Mouse (Mus musculus) cerebellum, adult 8-10 months (tissue): ENCODE measurements around the gene Ccdc33.

Experiments
- DNase-seq: peaks from one replicate; pipeline ENCODE4 v3.0.0; 2022

The Ccdc33 gene

DNA sequence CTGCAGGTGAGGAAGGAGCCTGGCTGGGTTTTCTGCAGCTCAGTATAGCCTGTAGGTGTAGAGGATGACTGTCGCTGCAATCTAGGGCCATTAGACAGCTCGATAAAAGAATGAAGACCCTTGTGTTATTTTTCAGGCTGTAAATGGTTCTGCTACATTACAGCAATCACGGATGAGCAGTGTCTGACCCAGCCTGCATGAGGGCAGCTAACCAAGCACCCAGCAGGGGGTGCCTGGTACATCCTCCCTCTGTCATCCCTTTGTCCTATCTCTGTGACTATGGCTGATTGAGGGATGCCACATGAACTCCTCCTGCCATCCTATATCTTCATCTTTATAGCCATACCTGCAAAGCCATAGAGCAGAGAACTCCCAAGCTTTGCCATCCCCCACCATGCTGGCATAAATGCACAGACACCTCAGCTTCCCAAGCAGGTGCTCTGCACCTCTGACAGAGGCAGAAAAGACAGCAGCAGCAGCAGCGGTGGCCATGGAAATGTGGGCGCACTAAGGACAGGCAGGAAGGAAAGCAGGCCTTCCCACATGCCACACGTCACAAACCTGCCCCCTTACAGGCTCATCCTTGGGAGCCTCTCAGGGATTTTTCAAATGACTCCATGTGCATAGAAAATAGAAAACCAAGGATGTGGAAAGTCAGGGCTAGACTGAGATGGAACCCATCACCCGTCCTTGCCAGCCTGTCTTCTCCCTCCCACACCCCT, 31.2 kb downstream of the Ccdc33 start:
- DNase-seq = no peak

DNA sequence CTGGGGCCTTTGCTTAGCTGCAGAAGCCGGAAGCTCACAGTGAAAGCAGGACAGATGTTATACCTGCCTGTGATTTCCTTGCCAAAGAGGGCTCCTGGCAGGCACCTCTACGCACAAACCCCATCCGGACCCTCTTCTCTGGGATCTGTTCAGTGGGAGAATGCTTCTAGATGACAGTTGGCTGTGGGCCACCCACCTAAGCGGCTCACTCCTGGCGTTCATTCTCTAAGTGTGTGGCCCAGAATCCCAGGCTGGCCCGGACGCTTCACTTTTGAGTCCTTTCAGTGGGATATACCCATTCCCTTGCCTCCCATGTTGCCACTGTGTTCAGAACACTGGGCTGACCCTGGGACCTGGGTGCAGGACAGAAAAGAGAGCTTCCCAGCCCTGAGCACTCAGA, 31.8 kb downstream of the Ccdc33 start:
- DNase-seq = no peak

DNA sequence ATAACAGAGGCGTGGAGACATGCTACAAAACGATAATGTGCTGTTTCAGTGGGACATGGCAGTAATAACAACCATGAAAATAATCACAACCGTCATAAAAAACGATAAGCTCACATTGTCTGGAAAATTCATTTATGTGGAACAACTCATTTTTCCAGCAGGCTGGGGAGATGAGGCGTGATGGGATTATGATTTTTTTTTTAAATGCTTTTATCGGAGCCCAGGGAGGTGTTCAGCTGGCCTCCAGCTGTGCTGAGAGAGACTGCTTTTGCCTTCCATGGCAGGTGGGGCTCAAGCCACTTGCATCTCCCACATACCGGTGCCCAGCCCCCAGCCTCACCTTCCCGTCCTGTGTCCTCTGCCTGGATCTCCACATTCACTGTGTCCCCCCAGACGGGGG, 32.4 kb downstream of the Ccdc33 start:
- DNase-seq = no peak

DNA sequence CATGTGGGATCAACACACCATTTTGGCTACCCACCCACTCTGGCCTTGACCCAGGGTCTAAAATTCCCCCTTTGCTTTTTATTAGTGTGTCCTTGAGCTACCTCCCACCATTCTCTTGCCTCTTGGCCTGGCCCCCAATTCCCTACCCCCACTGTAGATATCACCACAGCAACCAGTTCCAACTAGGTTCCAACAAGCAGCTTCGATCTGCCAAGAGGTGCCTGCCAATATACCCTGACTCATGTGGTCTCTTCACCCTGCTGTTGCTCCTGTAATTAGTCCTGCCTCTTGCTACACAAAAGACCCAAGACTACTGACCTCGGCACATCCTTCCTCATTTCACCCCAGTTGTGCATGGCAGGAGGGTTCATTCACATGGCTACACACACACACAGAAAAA, 33.5 kb downstream of the Ccdc33 start:
- DNase-seq = no peak

DNA sequence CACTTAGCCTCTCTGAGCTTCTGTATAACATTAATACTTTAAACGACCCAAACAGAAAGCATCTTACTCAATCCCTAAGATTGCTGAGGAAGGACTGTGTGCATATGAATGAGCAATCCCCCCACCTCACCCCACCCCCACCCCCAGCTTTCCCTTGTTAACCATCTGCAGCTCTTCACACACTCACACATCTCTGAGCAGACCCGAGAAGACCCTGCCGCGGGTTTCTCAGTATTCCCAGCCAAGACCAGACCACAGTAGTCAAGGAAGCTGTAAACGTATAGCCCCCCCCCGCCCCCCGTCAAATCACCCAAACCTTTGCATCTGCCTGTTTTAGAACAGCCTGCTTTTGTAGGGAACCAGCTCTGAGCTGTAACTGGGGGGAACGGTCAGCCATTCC, 34.0 kb downstream of the Ccdc33 start:
- DNase-seq = no peak

DNA sequence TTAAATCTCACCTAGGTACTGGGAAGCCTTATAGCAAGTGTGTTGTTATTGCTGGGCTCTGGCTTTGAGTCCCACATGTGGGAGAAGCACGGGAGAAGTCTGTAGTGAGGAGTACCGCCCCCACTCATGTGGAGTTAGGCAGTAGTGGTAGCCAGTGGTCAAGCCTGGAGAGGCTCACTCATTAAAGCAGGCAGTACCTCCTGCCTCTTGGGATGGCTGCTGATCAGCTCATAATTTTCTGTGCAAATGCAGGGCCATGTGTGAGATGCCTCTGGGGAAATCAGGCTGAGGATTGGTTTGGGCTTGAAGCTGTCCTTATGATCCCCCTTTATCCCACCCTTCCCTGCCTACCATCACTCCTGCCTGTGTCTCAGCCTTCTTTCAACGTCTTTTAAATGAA, 44.1 kb downstream of the Ccdc33 start:
- no peak for DNase-seq

DNA sequence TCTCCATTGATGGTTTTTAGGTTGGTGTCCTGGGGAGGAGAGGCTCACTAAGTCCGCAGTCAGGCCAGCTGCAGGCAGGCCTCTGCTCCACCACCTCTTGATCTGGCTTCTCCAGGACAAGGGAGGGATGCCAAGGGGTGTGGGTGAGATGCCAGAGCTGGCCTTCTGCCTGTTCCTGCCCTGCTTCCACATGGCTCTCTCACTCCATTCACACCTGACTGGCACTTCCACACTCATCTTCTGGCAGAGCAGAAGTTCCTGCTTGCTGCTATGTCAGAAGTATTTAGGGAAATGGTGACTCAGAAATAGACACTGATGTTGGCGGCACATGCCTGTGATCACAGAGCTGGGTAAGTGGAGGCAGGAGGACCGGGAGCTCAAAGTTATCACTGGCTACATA, 51.1 kb downstream of the Ccdc33 start:
- DNase-seq = peak; percentile 76

DNA sequence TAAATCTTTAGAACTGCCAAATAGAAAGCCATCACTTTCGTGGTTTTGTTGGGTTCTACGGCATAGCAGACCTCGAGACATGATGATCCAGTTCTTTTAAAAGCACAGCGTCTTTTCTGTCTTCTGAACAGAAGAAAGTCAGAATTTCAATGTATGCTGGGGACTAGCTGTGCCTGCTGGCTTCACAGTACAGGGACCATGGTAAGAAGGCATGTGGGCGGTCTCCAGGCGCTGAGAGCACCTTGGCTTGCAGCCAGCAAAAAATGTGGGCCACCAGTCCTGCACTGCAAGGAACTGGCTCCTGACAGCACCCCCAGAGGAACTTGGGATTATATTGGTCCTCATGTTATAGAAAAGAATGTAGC, 51.9 kb downstream of the Ccdc33 start:
- DNase-seq = no peak

DNA sequence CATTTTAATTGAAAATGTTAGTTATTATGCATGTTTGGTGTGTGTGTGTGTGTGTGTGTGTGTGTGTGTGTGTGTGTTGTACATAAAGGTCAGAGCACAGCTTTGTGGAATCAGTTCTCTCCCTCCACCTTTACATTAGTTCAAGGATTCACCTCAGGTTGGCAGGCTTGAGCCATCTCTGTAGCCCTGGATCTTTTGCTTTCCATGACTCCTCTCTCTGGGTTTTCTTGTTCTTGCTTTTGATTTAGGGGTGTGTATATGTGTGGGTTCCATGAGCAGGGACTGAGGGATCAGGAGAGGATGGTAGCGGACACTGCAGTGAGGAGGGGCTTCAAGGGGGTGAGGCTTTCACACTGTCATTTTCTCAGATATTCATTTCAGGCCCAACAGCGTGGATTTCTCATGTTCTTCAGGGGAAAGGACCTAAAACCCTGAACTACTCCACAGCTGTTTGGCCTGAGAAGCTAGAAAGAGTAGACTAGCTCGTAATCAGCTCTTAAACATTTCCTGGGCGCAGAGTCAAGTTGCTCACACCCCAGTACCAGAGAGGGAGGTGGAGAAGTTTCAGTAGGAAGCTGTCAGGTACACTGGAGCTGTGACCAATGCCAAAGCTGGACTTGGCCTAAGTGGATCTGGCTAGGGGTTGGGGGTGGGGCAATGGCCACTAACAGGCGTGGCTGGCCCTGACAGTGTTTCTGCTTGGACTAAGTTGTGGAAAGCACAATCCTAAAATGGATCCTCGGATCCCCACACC, 52.5 kb downstream of the Ccdc33 start:
- DNase-seq = no peak

DNA sequence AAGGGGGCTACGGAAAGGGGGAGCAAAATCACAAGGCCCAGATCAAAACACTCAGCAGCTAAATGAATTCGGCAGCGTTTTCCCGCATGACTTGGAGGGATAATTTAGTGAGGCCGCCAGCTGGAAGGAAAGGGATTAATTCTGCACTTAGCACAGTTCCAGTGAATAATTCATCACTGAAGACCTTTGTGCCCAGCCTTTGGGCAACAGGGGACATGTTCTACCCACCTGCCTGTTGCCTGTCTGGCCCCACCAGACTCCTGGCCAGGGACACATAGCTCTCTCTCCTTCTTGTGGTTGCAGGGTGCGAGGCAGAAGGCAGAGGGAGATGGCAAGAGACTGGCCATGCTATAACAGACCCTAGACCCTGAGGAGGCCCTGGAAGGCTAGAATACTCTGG, 53.1 kb downstream of the Ccdc33 start:
- no peak for DNase-seq

DNA sequence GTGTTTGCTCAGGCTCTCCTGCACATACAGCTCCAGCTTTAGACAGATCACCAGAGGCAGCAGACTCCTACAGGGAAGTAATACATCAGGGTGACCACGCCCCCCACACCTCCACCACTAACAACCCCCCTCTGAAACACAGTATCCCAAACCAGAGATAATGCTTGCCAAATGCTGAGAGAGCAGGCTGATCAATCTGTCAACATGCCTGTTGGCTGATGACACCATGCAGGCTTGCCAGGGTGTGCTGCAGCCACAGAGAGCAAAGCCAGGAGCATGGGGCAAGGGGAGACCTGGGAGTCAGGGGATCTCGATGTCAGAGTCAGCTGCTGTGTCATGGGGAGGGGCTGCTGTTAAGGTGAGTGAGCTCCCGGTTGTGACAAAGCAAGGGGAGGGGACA, 55.1 kb downstream of the Ccdc33 start, which contains the start of gene Stra6:
Gene Stra6, plus strand, starts transcription at position 258 of the 400 bp plus-strand sequence.
- DNase-seq = no peak

DNA sequence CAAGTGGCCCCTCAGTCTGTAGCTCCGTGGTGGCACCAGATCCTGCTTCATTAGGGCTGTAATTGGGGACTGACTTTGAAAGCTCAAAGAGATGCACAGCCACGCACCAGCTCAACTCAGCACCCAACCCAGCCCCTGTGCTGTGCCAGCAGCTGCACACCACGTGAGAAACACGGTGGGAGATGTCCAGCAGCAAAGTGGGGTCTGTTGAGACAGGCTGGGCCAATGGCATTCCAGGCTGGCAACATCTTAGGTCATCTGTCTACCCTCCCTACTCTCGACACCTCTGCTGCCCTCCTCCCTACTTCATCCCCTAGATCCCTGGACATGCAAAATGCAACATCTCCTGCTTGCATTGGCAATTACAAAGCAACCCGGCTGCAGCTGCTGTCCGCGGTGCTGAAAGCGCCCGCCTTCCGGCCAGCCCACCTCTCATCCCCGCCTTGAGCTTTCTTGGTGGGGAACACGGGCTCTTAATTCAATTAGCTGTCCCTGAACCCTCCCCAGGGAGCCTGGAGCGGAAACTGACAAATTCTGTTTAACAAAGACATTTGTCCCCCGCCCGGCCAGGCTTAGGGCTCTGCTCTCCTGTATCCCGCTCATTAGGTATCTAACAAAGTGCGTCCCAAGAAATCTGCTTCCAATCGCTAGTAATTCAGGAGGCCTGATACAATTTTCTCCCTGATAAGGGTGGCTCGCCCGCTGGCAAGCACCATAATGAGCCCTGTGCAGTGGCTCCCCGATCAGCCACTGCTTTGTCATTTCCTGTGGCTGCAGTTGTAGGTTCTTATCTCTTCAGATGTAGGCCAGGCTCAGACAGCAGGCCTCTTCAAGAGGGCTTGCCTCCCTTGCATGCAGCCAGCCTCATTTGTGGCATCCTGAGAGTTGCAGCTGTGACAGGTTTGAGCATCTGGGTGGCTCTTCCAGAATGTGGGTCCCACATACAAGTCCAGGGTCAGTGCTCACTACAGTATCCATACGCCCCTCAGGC, 57.7 kb downstream of the Ccdc33 start:
- DNase-seq = no peak

DNA sequence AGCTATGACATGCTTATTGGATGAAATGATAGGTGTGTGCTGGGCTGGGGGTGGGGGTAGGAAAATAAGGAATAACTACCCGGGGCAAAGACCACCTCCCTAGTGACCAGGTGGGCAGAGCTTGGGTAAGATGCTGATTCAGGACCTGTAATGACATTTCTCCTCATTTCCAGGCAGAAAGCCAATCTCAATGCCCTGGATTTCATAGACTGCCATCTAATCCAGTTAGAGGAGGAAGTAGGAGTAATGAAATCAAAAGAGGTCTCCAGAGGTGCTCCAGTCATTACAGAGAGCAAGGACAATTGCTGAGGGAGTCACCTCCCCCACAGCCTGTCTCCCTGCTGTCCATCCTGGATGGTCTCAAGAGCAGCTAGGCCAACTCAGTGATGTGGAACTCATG, 58.7 kb downstream of the Ccdc33 start:
- no peak for DNase-seq

DNA sequence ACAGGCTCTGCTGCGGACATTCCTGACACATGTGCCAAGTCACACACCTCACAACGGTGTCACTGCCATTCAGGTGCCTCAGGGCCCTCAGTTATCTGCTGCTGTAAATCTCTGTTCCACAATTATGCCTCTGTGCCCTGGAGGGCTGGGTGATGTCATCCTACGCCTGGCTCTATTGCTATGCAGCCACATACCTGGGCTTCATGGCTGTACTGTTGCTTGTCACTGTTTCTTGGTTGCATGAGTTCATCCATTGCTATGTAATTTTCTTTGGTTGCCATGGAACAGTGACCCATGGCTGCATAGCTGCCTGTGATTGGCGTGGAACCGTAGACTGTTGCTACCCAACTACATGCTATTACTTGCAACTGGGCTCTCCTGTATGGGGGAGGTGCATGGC, 63.0 kb downstream of the Ccdc33 start:
- DNase-seq = no peak

DNA sequence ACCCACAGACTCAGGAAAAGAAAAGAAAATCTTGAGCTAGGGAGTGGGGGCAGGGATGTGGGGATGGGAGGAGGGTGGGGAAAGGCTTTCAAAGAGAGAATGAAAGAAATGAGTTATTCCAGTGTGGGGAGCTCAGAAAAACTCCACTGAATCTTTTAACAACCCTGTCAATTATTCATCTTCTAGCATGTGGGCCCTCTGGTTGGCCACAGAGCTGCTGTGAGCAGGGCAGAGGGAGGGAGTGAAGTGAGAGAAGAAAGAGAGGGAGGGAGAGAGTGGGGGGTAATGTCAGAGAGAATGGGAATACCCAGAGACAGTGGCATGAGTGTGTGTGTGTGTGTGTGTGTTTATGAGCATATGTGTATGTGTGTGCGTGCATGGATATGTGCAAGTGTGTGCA, 64.6 kb downstream of the Ccdc33 start:
- no peak for DNase-seq

DNA sequence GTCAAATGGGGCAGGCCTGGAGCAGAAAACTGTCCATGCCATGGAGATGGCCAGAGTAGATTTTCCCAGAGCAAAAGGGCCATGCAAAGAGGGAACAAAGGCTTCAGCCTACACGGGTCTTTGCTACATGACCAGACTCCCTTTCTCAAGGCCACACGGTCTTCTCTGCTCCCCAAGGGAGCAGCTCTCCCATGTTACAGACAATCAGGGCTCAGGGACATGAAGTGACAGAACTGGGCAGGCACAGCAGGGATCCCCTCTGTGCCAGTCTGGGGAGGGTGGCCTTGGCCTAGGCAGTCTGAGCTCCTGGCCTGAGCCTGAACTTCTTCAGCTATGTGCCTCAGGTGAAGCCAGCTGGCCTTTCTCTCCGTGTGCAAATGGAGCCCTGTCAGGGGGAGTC, 65.1 kb downstream of the Ccdc33 start:
- DNase-seq = no peak

DNA sequence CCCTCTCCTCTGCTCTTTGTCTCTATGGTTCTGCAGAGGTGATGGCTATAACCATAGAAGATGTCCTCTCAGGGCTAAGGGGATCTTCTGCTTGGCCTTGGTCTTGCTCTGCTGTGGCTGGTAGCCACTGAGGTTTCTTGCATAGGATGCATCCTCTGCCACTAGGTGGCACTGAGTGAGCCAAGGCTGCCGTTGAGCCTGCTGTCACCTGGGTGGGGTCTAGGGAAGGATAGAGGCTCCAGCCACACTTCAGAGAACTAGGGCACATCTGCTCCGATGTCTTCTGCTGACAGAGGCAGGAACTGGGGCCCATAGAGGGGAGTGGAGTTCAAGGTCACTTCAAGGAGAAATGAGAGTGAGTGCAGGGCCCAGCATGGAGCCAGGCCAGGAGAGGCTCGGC, 65.5 kb downstream of the Ccdc33 start:
- DNase-seq = peak; percentile 69

DNA sequence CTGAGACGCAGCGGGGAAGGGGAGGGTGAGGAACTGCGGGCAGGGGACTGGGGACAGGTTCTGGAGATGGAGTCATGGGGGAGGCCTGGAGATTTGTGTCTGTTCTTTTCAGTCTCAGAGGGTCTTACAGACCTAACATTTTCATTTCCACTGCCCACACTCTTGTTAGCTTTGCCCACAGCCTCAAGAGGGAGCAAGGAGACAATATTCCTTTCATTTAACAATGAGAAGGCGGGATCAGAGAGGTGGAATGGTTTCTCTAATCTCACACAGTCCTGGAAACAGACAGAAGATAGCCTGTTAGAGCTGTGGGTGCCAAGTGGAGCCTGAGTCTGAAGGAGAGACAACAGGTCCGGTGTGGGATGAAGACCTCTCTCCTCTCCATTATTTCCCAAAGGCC, 66.7 kb downstream of the Ccdc33 start:
- DNase-seq = no peak

DNA sequence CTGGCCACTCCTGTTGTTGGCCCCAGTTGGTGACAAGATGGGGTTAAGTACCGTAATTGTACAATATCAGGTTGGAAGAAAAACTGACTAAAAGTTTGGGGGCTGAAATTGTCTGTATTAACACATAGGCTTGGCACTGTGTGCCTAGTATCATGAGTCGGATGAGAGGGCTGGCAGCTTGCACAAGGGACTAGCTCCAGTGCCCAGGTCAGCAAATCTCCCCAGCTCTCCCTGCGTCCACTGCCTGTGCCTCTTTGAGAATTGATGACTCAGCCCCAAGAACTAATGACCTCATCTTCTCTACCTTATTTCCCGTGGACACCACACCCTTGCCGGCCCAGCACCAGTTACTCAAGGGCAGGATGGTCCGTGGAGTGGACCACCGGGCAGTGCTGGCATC, 68.8 kb downstream of the Ccdc33 start:
- DNase-seq = no peak

DNA sequence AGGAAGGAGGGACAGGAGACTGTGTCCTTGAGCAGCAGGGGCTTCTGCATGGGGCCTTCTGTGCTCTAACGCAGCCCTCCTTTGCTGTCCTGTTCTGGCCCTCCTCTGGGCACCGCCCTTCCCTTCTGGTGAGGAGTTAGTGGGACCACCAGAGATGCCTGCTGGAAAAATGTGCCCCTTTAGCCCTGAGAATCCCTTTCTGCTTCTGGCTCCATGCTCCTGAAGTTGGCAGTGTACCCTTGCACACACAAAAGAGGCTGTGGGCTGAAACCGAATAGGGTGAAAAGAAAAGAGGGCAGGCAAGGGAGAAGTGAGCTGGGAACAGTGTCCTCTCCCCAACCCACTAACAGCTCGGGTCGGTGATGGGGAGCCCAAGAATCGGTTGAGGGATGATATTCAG, 69.4 kb downstream of the Ccdc33 start:
- no peak for DNase-seq

DNA sequence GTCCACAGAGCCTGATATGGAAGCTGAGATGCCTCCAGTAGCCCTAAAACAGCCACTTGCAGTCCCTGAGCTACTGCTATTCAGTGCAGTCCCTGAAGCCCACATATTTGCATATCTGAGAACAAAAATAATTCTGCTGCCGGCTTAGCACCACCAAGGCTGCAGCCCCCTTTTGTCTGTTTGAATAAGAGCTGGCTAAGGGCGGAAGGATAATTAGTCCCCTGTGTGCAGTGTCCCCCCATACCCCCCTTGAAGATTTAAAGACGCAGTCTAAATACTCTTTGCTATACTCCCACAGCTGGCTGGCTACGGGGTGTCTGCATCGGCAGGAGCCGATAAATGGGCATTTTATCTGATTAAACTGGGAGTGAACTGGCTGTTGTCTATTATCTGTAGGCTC, 70.0 kb downstream of the Ccdc33 start:
- DNase-seq = no peak

DNA sequence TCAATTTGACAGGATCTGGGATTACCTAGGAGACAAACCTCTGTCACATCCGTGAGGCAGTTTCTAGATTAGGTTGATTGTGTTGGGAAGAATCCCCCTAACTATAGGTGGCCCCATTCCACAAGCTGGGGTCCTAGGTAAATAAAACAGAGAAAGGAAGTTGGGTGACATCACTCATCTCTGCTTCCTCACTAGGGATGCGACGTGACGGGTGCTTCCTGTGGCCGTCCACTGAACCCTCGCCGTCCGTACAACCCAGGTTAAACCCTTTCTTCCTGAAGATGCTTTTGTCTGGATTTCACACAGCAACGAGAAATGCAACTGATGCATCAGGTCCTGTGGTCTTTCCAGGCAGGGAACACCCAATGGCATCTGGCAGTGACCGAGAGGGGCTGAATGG, 71.6 kb downstream of the Ccdc33 start:
- no peak for DNase-seq

DNA sequence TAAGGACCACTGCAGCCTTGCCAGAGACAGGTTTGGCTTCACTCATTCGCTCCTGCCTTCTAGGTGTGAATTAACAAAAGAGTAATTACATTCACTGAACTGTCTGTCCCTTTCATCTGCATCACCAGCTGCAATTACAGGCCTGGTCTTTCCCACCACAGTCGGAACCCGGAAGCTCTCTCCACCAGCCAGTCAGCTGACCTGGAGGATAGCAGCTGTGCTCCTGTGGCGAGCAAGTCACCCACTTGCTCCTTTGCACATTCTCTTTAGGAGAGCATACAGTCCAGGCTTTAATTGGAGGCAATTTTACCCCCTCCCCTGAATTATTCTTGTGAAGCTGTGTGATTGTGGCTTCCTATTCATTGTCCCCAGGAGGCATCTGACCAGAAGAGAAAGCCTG, 73.0 kb downstream of the Ccdc33 start:
- no peak for DNase-seq

DNA sequence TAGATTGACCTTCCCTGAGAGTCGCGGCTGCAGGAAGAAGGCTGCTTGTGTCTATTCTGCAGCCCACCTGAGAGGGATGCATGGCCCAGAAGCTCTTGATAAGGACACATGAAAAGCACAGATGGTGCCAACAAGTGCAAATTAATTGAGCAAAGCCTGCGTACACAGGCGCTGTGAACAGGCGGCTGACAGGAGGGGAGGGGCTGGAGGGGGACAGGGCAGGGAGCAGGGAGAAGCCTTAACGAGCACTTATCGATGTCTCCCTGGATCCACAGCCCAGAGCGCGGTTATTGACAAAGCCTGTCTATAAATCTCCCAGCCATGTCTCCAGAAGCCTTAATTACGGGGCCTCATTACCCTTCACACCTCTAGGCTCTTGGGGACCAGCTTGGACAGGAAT, 73.8 kb downstream of the Ccdc33 start:
- DNase-seq = no peak
